Mouse (Mus musculus) MEL (cell line): Measurements from ENCODE around the gene Spib. TPM values are rescaled to one million over a fixed set of nuclear protein-coding genes. Genes with fewer than 3 reads are reported as not detected.

ENCODE experiments used
- DNase-seq: peaks from one replicate; pipeline ENCODE4 v3.0.0; 2011; ENCODE audit warnings: low read depth, low spot score
- H3K27ac ChIP-seq: 2 replicates; pipeline ENCODE4 v1.5.1; 2012; ENCODE audit warnings: low read depth, mild to moderate bottlenecking, control low read depth, low read length, moderate library complexity; ENCODE audit not compliant: control insufficient read depth
- H3K27me3 ChIP-seq, 2 experiments: fragments of 150-350 bp in 1 of 2; sonication (generic) in 1 of 2; 2 replicates each; pipeline ENCODE4 v1.6.1; 2012; ENCODE audit warnings: low read length in 2 of 2, mild to moderate bottlenecking in 2 of 2, improper control_type of control experiment in 1 of 2, moderate library complexity in 1 of 2; ENCODE audit not compliant: insufficient read depth in 2 of 2, control insufficient read depth in 1 of 2
- H3K36me3 ChIP-seq, 2 experiments: 2 replicates each; pipeline ENCODE4 v1.6.1; 2012 to 2014; ENCODE audit warnings: low read length in 2 of 2, improper control_type of control experiment in 1 of 2, inconsistent platforms in 1 of 2, mild to moderate bottlenecking in 1 of 2; ENCODE audit not compliant: insufficient read depth in 2 of 2, control insufficient read depth in 1 of 2
- H3K4me1 ChIP-seq, 2 experiments: fragments of 150-350 bp in 1 of 2; sonication (generic) in 1 of 2; 2 replicates each; pipeline ENCODE4 v1.6.1; 2012; ENCODE audit warnings: low read length in 2 of 2, improper control_type of control experiment in 1 of 2, mild to moderate bottlenecking in 1 of 2; ENCODE audit not compliant: insufficient read depth in 2 of 2, control insufficient read depth in 1 of 2
- H3K4me3 ChIP-seq, 2 experiments: fragments of 150-350 bp in 1 of 2; sonication (generic) in 1 of 2; 2 replicates each; pipeline ENCODE4 v1.5.1; 2012; ENCODE audit warnings: low read depth in 2 of 2, low read length in 2 of 2, mild to moderate bottlenecking in 2 of 2, moderate library complexity in 2 of 2, control low read depth in 1 of 2, improper control_type of control experiment in 1 of 2; ENCODE audit not compliant: control insufficient read depth in 1 of 2, insufficient read depth in 1 of 2
- H3K79me2 ChIP-seq: 2 replicates; pipeline ENCODE4 v1.6.1; 2012; ENCODE audit warnings: mild to moderate bottlenecking, low read length, moderate library complexity; ENCODE audit not compliant: control insufficient read depth, poor library complexity, insufficient read depth
- H3K9ac ChIP-seq: 2 replicates; pipeline ENCODE4 v1.6.1; 2012; ENCODE audit warnings: low read depth, mild to moderate bottlenecking, control low read depth, low read length, moderate library complexity; ENCODE audit not compliant: control insufficient read depth, poor library complexity, severe bottlenecking
- H3K9me3 ChIP-seq: fragments of 150-350 bp; sonication (generic); replicated peaks from 2 replicates; pipeline ENCODE4 v1.6.1; 2012; ENCODE audit warnings: mild to moderate bottlenecking, low read length, improper control_type of control experiment, moderate library complexity; ENCODE audit not compliant: insufficient read depth
- BHLHE40 ChIP-seq: IDR thresholded peaks from 2 replicates; pipeline ENCODE4 v1.6.1; 2012; ENCODE audit warnings: low read depth, mild to moderate bottlenecking, inconsistent platforms, low read length, improper control_type of control experiment, borderline replicate concordance
- CHD1 ChIP-seq: IDR thresholded peaks from 2 replicates; pipeline ENCODE4 v1.6.1; 2012; ENCODE audit warnings: low read depth, mild to moderate bottlenecking, inconsistent platforms, low read length, improper control_type of control experiment
- CHD2 ChIP-seq: IDR thresholded peaks from 2 replicates; pipeline ENCODE4 v1.6.1; 2011; ENCODE audit warnings: low read length, improper control_type of control experiment
- CTCF ChIP-seq, 3 experiments: IDR thresholded peaks in 2 of 3; conservative IDR thresholded peaks in 1 of 3; 2 replicates each; pipeline ENCODE4 v1.5.1; 2011 to 2012; ENCODE audit warnings: low read length in 3 of 3, low read depth in 2 of 3, mild to moderate bottlenecking in 2 of 3, improper control_type of control experiment in 1 of 3, inconsistent platforms in 1 of 3, mixed read lengths in 1 of 3, moderate library complexity in 1 of 3; ENCODE audit not compliant: control insufficient read depth in 1 of 3, insufficient read depth in 1 of 3, poor library complexity in 1 of 3, severe bottlenecking in 1 of 3
- ELF1 ChIP-seq: IDR thresholded peaks from 2 replicates; pipeline ENCODE4 v1.6.1; 2014; ENCODE audit warnings: low read depth, mild to moderate bottlenecking, inconsistent platforms, low read length, improper control_type of control experiment, moderate library complexity
- EP300 ChIP-seq, 2 experiments: IDR thresholded peaks; 2 replicates each; pipeline ENCODE4 v1.6.1; 2011; ENCODE audit warnings: improper control_type of control experiment in 2 of 2, low read length in 2 of 2, low read depth in 1 of 2, mild to moderate bottlenecking in 1 of 2
- ETS1 ChIP-seq: IDR thresholded peaks from 2 replicates; pipeline ENCODE4 v1.6.1; 2012; ENCODE audit warnings: low read depth, mild to moderate bottlenecking, inconsistent platforms, low read length, improper control_type of control experiment, moderate library complexity
- GABPA ChIP-seq: IDR thresholded peaks from 2 replicates; pipeline ENCODE4 v1.6.1; 2012; ENCODE audit warnings: low read depth, mild to moderate bottlenecking, inconsistent platforms, low read length, improper control_type of control experiment, moderate library complexity
- GATA1 ChIP-seq: IDR thresholded peaks from 2 replicates; pipeline ENCODE4 v1.6.1; 2011; ENCODE audit warnings: low read depth, low read length, improper control_type of control experiment
- HCFC1 ChIP-seq: IDR thresholded peaks from 2 replicates; pipeline ENCODE4 v1.6.1; 2012; ENCODE audit warnings: low read depth, mild to moderate bottlenecking, inconsistent platforms, low read length, improper control_type of control experiment, moderate library complexity
- JUND ChIP-seq: IDR thresholded peaks from 2 replicates; pipeline ENCODE4 v1.6.1; 2011; ENCODE audit warnings: low read depth, mild to moderate bottlenecking, improper control_type of control experiment, low read length
- KAT2A ChIP-seq: conservative IDR thresholded peaks from 2 replicates; pipeline ENCODE4 v1.6.1; 2012; ENCODE audit warnings: low read depth, low read length, improper control_type of control experiment, inconsistent platforms
- MAFK ChIP-seq: IDR thresholded peaks from 2 replicates; pipeline ENCODE4 v1.6.1; 2011; ENCODE audit warnings: low read depth, mild to moderate bottlenecking, low read length, improper control_type of control experiment, borderline replicate concordance
- MAX ChIP-seq: IDR thresholded peaks from 2 replicates; pipeline ENCODE4 v1.6.1; 2011; ENCODE audit warnings: low read length, improper control_type of control experiment
- MAZ ChIP-seq: IDR thresholded peaks from 2 replicates; pipeline ENCODE4 v1.6.1; 2012; ENCODE audit warnings: low read depth, mild to moderate bottlenecking, inconsistent platforms, low read length, improper control_type of control experiment
- MEF2A ChIP-seq: IDR thresholded peaks from 2 replicates; pipeline ENCODE4 v1.6.1; 2014; ENCODE audit warnings: low read depth, mild to moderate bottlenecking, inconsistent platforms, low read length, improper control_type of control experiment; ENCODE audit not compliant: poor library complexity, insufficient replicate concordance, severe bottlenecking; ENCODE audit errors: extremely low read depth
- MXI1 ChIP-seq: IDR thresholded peaks from 2 replicates; pipeline ENCODE4 v1.6.1; 2011; ENCODE audit warnings: mild to moderate bottlenecking, low read depth, low read length, improper control_type of control experiment
- MYB ChIP-seq: IDR thresholded peaks from 2 replicates; pipeline ENCODE4 v1.6.1; 2011; ENCODE audit warnings: mild to moderate bottlenecking, low read depth, low read length, improper control_type of control experiment
- MYC ChIP-seq: IDR thresholded peaks from 2 replicates; pipeline ENCODE4 v1.6.1; 2011; ENCODE audit warnings: low read depth, mild to moderate bottlenecking, low read length, improper control_type of control experiment, moderate library complexity
- NELFE ChIP-seq: IDR thresholded peaks from 2 replicates; pipeline ENCODE4 v1.6.1; 2011; ENCODE audit warnings: low read depth, low read length, improper control_type of control experiment
- NRF1 ChIP-seq: IDR thresholded peaks from 2 replicates; pipeline ENCODE4 v1.6.1; 2014; ENCODE audit warnings: low read depth, mild to moderate bottlenecking, inconsistent platforms, low read length, improper control_type of control experiment, moderate library complexity; ENCODE audit not compliant: poor library complexity, insufficient read depth, severe bottlenecking
- POLR2A ChIP-seq, 2 experiments: IDR thresholded peaks; 2 replicates each; pipeline ENCODE4 v1.6.1; 2011 to 2012; ENCODE audit warnings: low read length in 2 of 2, mild to moderate bottlenecking in 2 of 2, control low read depth in 1 of 2, improper control_type of control experiment in 1 of 2, low read depth in 1 of 2, moderate library complexity in 1 of 2; ENCODE audit not compliant: control insufficient read depth in 1 of 2, insufficient read depth in 1 of 2, poor library complexity in 1 of 2
- POLR2AphosphoS2 ChIP-seq: IDR thresholded peaks from 2 replicates; pipeline ENCODE4 v1.6.1; 2011; ENCODE audit warnings: low read length, improper control_type of control experiment
- POLR2AphosphoS5 ChIP-seq: IDR thresholded peaks from 2 replicates; pipeline ENCODE4 v1.6.1; 2012; ENCODE audit warnings: low read depth, borderline replicate concordance, mild to moderate bottlenecking, inconsistent platforms, low read length, moderate library complexity, mixed read lengths
- RCOR1 ChIP-seq: IDR thresholded peaks from 2 replicates; pipeline ENCODE4 v1.6.1; 2012; ENCODE audit warnings: low read depth, mild to moderate bottlenecking, inconsistent platforms, low read length, improper control_type of control experiment
- SIN3A ChIP-seq: IDR thresholded peaks from 2 replicates; pipeline ENCODE4 v1.6.1; 2012; ENCODE audit warnings: low read length, improper control_type of control experiment, inconsistent platforms
- SMC3 ChIP-seq: IDR thresholded peaks from 2 replicates; pipeline ENCODE4 v1.6.1; 2011; ENCODE audit warnings: low read depth, low read length, improper control_type of control experiment
- TAL1 ChIP-seq: IDR thresholded peaks from 2 replicates; pipeline ENCODE4 v1.6.1; 2012; ENCODE audit warnings: mild to moderate bottlenecking, inconsistent platforms, low read length, moderate library complexity, mixed read lengths
- TBP ChIP-seq: IDR thresholded peaks from 2 replicates; pipeline ENCODE4 v1.8.0; 2011; ENCODE audit warnings: low read depth, low read length, improper control_type of control experiment
- TCF12 ChIP-seq: IDR thresholded peaks from 2 replicates; pipeline ENCODE4 v1.6.1; 2014; ENCODE audit warnings: low read depth, mild to moderate bottlenecking, inconsistent platforms, low read length, improper control_type of control experiment, moderate library complexity
- USF1 ChIP-seq: IDR thresholded peaks from 2 replicates; pipeline ENCODE4 v1.6.1; 2014; ENCODE audit warnings: low read depth, mild to moderate bottlenecking, inconsistent platforms, low read length, improper control_type of control experiment, moderate library complexity
- USF2 ChIP-seq, 2 experiments: IDR thresholded peaks; 2 replicates each; pipeline ENCODE4 v1.6.1; 2011 to 2012; ENCODE audit warnings: improper control_type of control experiment in 2 of 2, low read length in 2 of 2, borderline replicate concordance in 1 of 2, inconsistent platforms in 1 of 2, low read depth in 1 of 2, mild to moderate bottlenecking in 1 of 2; ENCODE audit not compliant: insufficient read depth in 1 of 2
- ZKSCAN1 ChIP-seq: IDR thresholded peaks from 2 replicates; pipeline ENCODE4 v1.6.1; 2012; ENCODE audit warnings: low read depth, mild to moderate bottlenecking, inconsistent platforms, low read length, improper control_type of control experiment, moderate library complexity
- ZMIZ1 ChIP-seq: IDR thresholded peaks from 2 replicates; pipeline ENCODE4 v1.6.1; 2012; ENCODE audit warnings: low read depth, mild to moderate bottlenecking, inconsistent platforms, low read length, improper control_type of control experiment, moderate library complexity
- ZNF384 ChIP-seq: IDR thresholded peaks from 2 replicates; pipeline ENCODE4 v1.6.1; 2012; ENCODE audit warnings: low read depth, mild to moderate bottlenecking, inconsistent platforms, low read length, improper control_type of control experiment
- polyA plus RNA-seq, 2 experiments: library from polyadenylated mRNA; stranded (reverse) in 1 of 2; unstranded in 1 of 2; fragments of >175 nt in 1 of 2; fragments of >200 nt in 1 of 2; gene quantifications; 2 replicates each; pipeline versions ENCODE4 v1.2.1 to v1.2.4; 2012; ENCODE audit warnings: low replicate concordance in 2 of 2, low read depth in 1 of 2; ENCODE audit not compliant: insufficient read length in 2 of 2, insufficient read depth in 1 of 2, missing spikeins in 1 of 2
- total RNA-seq: library from RNA; depleted of rRNA; stranded (reverse); fragments of 300-350 nt; gene quantifications from 2 replicates; pipeline ENCODE4 v1.2.3, GENCODE M21; 2012

Spib gene
- total and polyA plus RNA-seq, 3 experiments, result 0.04 to 0.13 TPM; not detected in 1

- peak within 1 kb of the TSS; percentile 76 for H3K27ac ChIP-seq
- no peaks in the 10 kb centered on the region for H3K27me3 ChIP-seq
- H3K9ac ChIP-seq, result peak within 1 kb of the TSS; percentile 95
- peaks cover 0 to 12% of the 10 kb centered on the region in 2 experiments; a peak in 2 of 4 replicates for H3K4me1 ChIP-seq
- H3K36me3 ChIP-seq, result peaks cover 0 to 4% of the 10 kb centered on the region in 2 experiments; a peak in 3 of 4 replicates
- H3K9me3 ChIP-seq, result no peaks in the 10 kb centered on the region
- DNase-seq, result peak; percentile 99
- peaks cover 15% of the 10 kb centered on the region for H3K79me2 ChIP-seq
- H3K4me3 ChIP-seq, result peak within 1 kb of the TSS; percentile 86 to 87
- TF ChIP-seq BHLHE40 (peak; percentile 94), POLR2AphosphoS2 (peak; percentile 84), RCOR1 (no peak), TAL1 (0 out of 2 replicates have a peak, but pooled peaks have one; percentile 26), KAT2A (no peak; the same call in 1 of the 2 replicates), CTCF (IDR thresholded peaks at IDR 0.05 in 2 of 3, conservative IDR thresholded peaks at IDR 0.05 in 1 of 3; ENCODE audit: control insufficient read depth in 1 of 3, insufficient read depth in 1 of 3, low read depth in 2 of 3, low read length in 3 of 3, poor library complexity in 1 of 3, severe bottlenecking in 1 of 3) (no peak), ELF1 (no peak; the same call in 1 of the 2 replicates), CHD1 (no peak), SIN3A (peak; percentile 77), ZKSCAN1 (no peak), POLR2A (IDR thresholded peaks at IDR 0.05; ENCODE audit: control insufficient read depth in 1 of 2, insufficient read depth in 1 of 2, low read depth in 1 of 2, low read length in 2 of 2, poor library complexity in 1 of 2) (peak; percentile 89 to 95; a peak in 3 of 4 replicates), GATA1 (no peak), POLR2AphosphoS5 (no peak), EP300 (IDR thresholded peaks at IDR 0.05; ENCODE audit: low read depth in 1 of 2, low read length in 2 of 2) (peak in 1 of 2 experiments; percentile 22; a peak in 1 of 4 replicates), TCF12 (0 out of 2 replicates have a peak, but pooled peaks have one; percentile 9), MAFK (no peak), NRF1 (peak; percentile 98), MYC (peak; percentile 48; the same call in 1 of the 2 replicates), ZNF384 (no peak), MEF2A (no peak), NELFE (peak; percentile 89), ETS1 (peak; percentile 83), ZMIZ1 (peak; percentile 57), MAX (peak; percentile 64; the same call in 1 of the 2 replicates), JUND (no peak), CHD2 (no peak), USF2 (IDR thresholded peaks at IDR 0.05; ENCODE audit: borderline replicate concordance in 1 of 2, insufficient read depth in 1 of 2, low read depth in 1 of 2, low read length in 2 of 2) (no peak), MYB (no peak), MXI1 (peak; percentile 76), MAZ (no peak), SMC3 (no peak), TBP (no peak; the same call in none of the 2 replicates), HCFC1 (peak; percentile 86), GABPA (peak; percentile 51; the same call in 1 of the 2 replicates), USF1 (peak; percentile 72)
These were observed 35.7 kb downstream of the Spib start, which contains the start of the genes Emc10 and Fam71e1 for GRCm38 (mm10) chr7:44495992-44496770. Gene Emc10 (minus strand): TSS chr7:44496529. Gene Fam71e1 (plus strand): TSS chr7:44496581.
